Mouse (Mus musculus) liver, embryonic 13.5 days (tissue): ENCODE measurements around the gene Prss3. TPM values are rescaled to one million over a fixed set of nuclear protein-coding genes. Genes with fewer than 3 reads are reported as not detected.
"Not testable (repeated sequence)": the region's sequence is repeated elsewhere in the genome, so short reads cannot be mapped to it uniquely, and the experiment has no call there.

Experiments used
- ATAC-seq: fragments of 200-750 bp; cut with Nextera tagmentation; 2 replicates; pipeline ENCODE4 v1.8.0; 2017; ENCODE audit warnings: low read depth, mild to moderate bottlenecking, moderate number of reproducible peaks, moderate library complexity
- DNase-seq: peaks from one replicate; pipeline ENCODE4 v3.0.0; 2022
- H3K27ac ChIP-seq: fragments of 300-500 bp; sonication (generic); 2 replicates; pipeline ENCODE4 v1.5.1; 2015; ENCODE audit warnings: moderate library complexity, mild to moderate bottlenecking, inconsistent platforms
- H3K27me3 ChIP-seq: fragments of 300-500 bp; sonication (generic); 2 replicates; pipeline ENCODE4 v1.6.1; 2015; ENCODE audit warnings: mild to moderate bottlenecking, inconsistent platforms
- H3K36me3 ChIP-seq: fragments of 300-500 bp; sonication (generic); 2 replicates; pipeline ENCODE4 v1.6.1; 2015; ENCODE audit warnings: mild to moderate bottlenecking, inconsistent platforms
- H3K4me1 ChIP-seq: fragments of 300-500 bp; sonication (generic); replicated peaks from 2 replicates; pipeline ENCODE4 v1.6.1; 2015; ENCODE audit warnings: inconsistent platforms
- H3K4me2 ChIP-seq: fragments of 300-500 bp; sonication (generic); 2 replicates; pipeline ENCODE4 v1.6.1; 2015; ENCODE audit warnings: inconsistent platforms, mild to moderate bottlenecking, moderate library complexity
- H3K4me3 ChIP-seq: fragments of 300-500 bp; sonication (generic); replicated peaks from 2 replicates; pipeline ENCODE4 v1.5.1; 2015; ENCODE audit warnings: mild to moderate bottlenecking, inconsistent platforms
- H3K9ac ChIP-seq: fragments of 300-500 bp; sonication (generic); 2 replicates; pipeline ENCODE4 v1.6.1; 2015; ENCODE audit warnings: mild to moderate bottlenecking, inconsistent platforms
- H3K9me3 ChIP-seq: fragments of 300-500 bp; sonication (generic); replicated peaks from 2 replicates; pipeline ENCODE4 v1.6.1; 2016; ENCODE audit warnings: inconsistent platforms
- WGBS: fragments of 180-500 bp; shearing (Covaris S2); methylation state at CpG from one replicate; pipeline ENCODE4 v1.1.7; 2015; ENCODE audit not compliant: insufficient replicate concordance; 5-methylcytosine and 5-hydroxymethylcytosine counted together
- polyA plus RNA-seq: library from polyadenylated mRNA; unstranded; fragments of >200 nt; fragmentation: Nextera tagmentation; extraction: Ambion mirVana; gene quantifications from 2 replicates; pipeline ENCODE4 v1.2.1, GENCODE M21; 2015

Gene Prss3
- not detected in 2 replicates for polyA plus RNA-seq

- H3K4me1 ChIP-seq, DNase-seq, H3K9ac ChIP-seq, H3K27me3 ChIP-seq, H3K4me3 ChIP-seq, H3K27ac ChIP-seq, H3K36me3 ChIP-seq, ATAC-seq, H3K9me3 ChIP-seq, H3K4me2 ChIP-seq: not testable (repeated sequence)
Measured at GRCm38 (mm10) chr6:41377578-41377977, at the start of gene Prss3. Prss3 (minus strand) TSS chr6:41377678.

GRCm38 (mm10) chr6:41392056-41392455, 14.6 kb upstream of the Prss3 start, which contains the start of gene Gm5771:
Gm5771 (plus strand) TSS chr6:41392356.
- H3K36me3 ChIP-seq, H3K27me3 ChIP-seq, H3K4me3 ChIP-seq, H3K27ac ChIP-seq, H3K9ac ChIP-seq, H3K4me2 ChIP-seq, H3K9me3 ChIP-seq, H3K4me1 ChIP-seq, DNase-seq, ATAC-seq: not testable (repeated sequence)

- ATAC-seq = not testable (repeated sequence)
- 26% methylated on average over 1 of the region's 1 CpGs for WGBS
Measured at GRCm38 (mm10) chr6:41391640-41392039, 14.2 kb upstream of the Prss3 start.

GRCm38 (mm10) chr6:41386781-41387180, 9.3 kb upstream of the Prss3 start:
- Histone ChIP-seq H3K36me3 (no peaks in the 10 kb centered on the region), H3K4me2 (no peak overlapping the region), H3K4me3 (no peak overlapping the region), H3K27ac (no peak overlapping the region), H3K9me3 (no peaks in the 10 kb centered on the region), H3K27me3 (no peaks in the 10 kb centered on the region), H3K9ac (no peak overlapping the region), H3K4me1 (no peaks in the 10 kb centered on the region)
- WGBS = 36% methylated on average over 2 of the region's 2 CpGs
- DNase-seq (no peak), ATAC-seq (peak; percentile 39; the same call in 1 of the 2 replicates)

More at GRCm38 (mm10) chr6:41391640-41392039, 14.2 kb upstream of the Prss3 start:
- not testable (repeated sequence) for H3K4me2 ChIP-seq, H3K27me3 ChIP-seq, H3K4me1 ChIP-seq, H3K9me3 ChIP-seq, DNase-seq, H3K36me3 ChIP-seq, H3K9ac ChIP-seq, H3K4me3 ChIP-seq, H3K27ac ChIP-seq

GRCm38 (mm10) chr6:41373772-41374171, 3.7 kb downstream of the Prss3 start:
- H3K4me3 ChIP-seq, H3K4me1 ChIP-seq, H3K9me3 ChIP-seq, H3K36me3 ChIP-seq, H3K9ac ChIP-seq, H3K27me3 ChIP-seq, H3K27ac ChIP-seq, ATAC-seq, H3K4me2 ChIP-seq, DNase-seq: not testable (repeated sequence)
- 44% methylated on average over 2 of the region's 2 CpGs for WGBS

- no peak within 1 kb of the TSS for H3K4me2 ChIP-seq
- H3K4me1 ChIP-seq = no peaks in the 10 kb centered on the region
- no peak within 1 kb of the TSS for H3K4me3 ChIP-seq
- H3K36me3 ChIP-seq = no peaks in the 10 kb centered on the region
- H3K27me3 ChIP-seq = no peaks in the 10 kb centered on the region
- WGBS = 52% methylated on average over 2 of the region's 2 CpGs
- H3K9ac ChIP-seq = no peak within 1 kb of the TSS
- no peak within 1 kb of the TSS for H3K27ac ChIP-seq
- DNase-seq = no peak
- no peaks in the 10 kb centered on the region for H3K9me3 ChIP-seq
- no peak for ATAC-seq
Measured at GRCm38 (mm10) chr6:41353932-41354331, 23.5 kb downstream of the Prss3 start, which contains the start of gene Try10. Try10 (plus strand) TSS chr6:41354105.

Other genes with a start within 250 kb of the Prss3 start
- gene Try4, start 75.4 kb downstream of the Prss3 start, polyA plus RNA-seq = not detected in 2 replicates
- gene Try5, start 60.8 kb downstream of the Prss3 start, polyA plus RNA-seq = not detected in 2 replicates
- gene Try10, start 23.6 kb downstream of the Prss3 start, polyA plus RNA-seq = 0.23 TPM in 1 of 2 replicates, not detected in the other
- not detected in 2 replicates for gene Gm5771, start 14.7 kb upstream of the Prss3 start, polyA plus RNA-seq
- gene Gm10334, start 68.5 kb upstream of the Prss3 start, polyA plus RNA-seq = not detected in 2 replicates
- gene Prss1, start 81.3 kb upstream of the Prss3 start, polyA plus RNA-seq = 0.29 TPM in 1 of 2 replicates, not detected in the other
- gene Prss2, start 144.1 kb upstream of the Prss3 start, polyA plus RNA-seq = not detected in 2 replicates
- 1.1 and 1.7 TPM in 2 replicates for gene Ephb6, start 227.8 kb upstream of the Prss3 start, polyA plus RNA-seq